ENCODE assay signal across 9 mouse cellular contexts in genomic region chr11:66122017-66122416, GRCm38 (mm10). TPM values are rescaled to one million over a fixed set of nuclear protein-coding genes. Genes with fewer than 3 reads are reported as not detected.
DNase-seq lines count a peak whose midpoint lies in the region; ATAC-seq and TF ChIP-seq lines count a peak whose summit lies in the region.
"Had no signal": no experiment of that assay in that cellular context is flagged by ENCODE, and none has a peak within 500 bp of the region (broad histone marks: within the 10 kb centered on the region; RNA-seq: fewer than 3 reads in every experiment).

No protein-coding gene starts in this region.

- no peak overlapping the region for H3K4me3 ChIP-seq in heart, embryonic 10.5 days
- H3K4me3 ChIP-seq in E14TG2a.4 (replicated peaks; ENCODE audit: low read length) = no peak overlapping the region
- H3K4me3 ChIP-seq in forebrain, embryonic 15.5 days = no peak overlapping the region
- H3K4me3 ChIP-seq in layer of hippocampus, adult 2 months = no peak overlapping the region
- H3K4me3 ChIP-seq: limb, embryonic 13.5 days had no signal

- no peak overlapping the region for H3K27ac ChIP-seq in heart, embryonic 10.5 days
- no peak overlapping the region for H3K27ac ChIP-seq in forebrain, embryonic 15.5 days (replicated peaks)
- H3K27ac ChIP-seq in layer of hippocampus, adult 2 months = peak overlapping the region; percentile 39; the same call in 1 of the 2 replicates
- H3K27ac ChIP-seq: limb, embryonic 13.5 days had no signal

- ATAC-seq in forebrain, embryonic 15.5 days (replicated peaks) = peak; percentile 60; the same call in 1 of the 2 replicates

- peak; percentile 68 for TF ChIP-seq CTCF in E14TG2a.4 (conservative IDR thresholded peaks at IDR 0.05; ENCODE audit: low read length)
- TF ChIP-seq CTCF in layer of hippocampus, adult 2 months (conservative IDR thresholded peaks at IDR 0.05) = peak; percentile 96

- H3K36me3 ChIP-seq in heart, embryonic 10.5 days = no peaks in the 10 kb centered on the region
- no peaks in the 10 kb centered on the region for H3K36me3 ChIP-seq in E14TG2a.4 (ENCODE audit: insufficient read depth, low read length)
- H3K36me3 ChIP-seq in forebrain, embryonic 15.5 days = no peaks in the 10 kb centered on the region
- H3K36me3 ChIP-seq: limb, embryonic 13.5 days had no signal

- WGBS in heart, embryonic 10.5 days = 33% methylated on average over 3 of the region's 3 CpGs
- 13% methylated on average over 3 of the region's 3 CpGs for WGBS in forebrain, embryonic 15.5 days

- no peak overlapping the region for H3K9ac ChIP-seq in forebrain, embryonic 15.5 days (replicated peaks)
- H3K9ac ChIP-seq: limb, embryonic 13.5 days had no signal

- H3K4me1 ChIP-seq in heart, embryonic 10.5 days = no peaks in the 10 kb centered on the region
- H3K4me1 ChIP-seq in E14TG2a.4 (replicated peaks; ENCODE audit: low read depth, low read length) = no peaks in the 10 kb centered on the region
- H3K4me1 ChIP-seq in forebrain, embryonic 15.5 days = no peaks in the 10 kb centered on the region

- no peaks in the 10 kb centered on the region for H3K27me3 ChIP-seq in heart, embryonic 10.5 days (ENCODE audit: insufficient read depth, poor library complexity, severe bottlenecking)
- H3K27me3 ChIP-seq in E14TG2a.4 (ENCODE audit: insufficient read depth, low read length) = 0 out of 2 replicates have a peak, but pooled peaks cover 2% of the 10 kb centered on the region
- no peaks in the 10 kb centered on the region for H3K27me3 ChIP-seq in forebrain, embryonic 15.5 days
- H3K27me3 ChIP-seq: limb, embryonic 13.5 days had no signal

- no peak overlapping the region for H3K4me2 ChIP-seq in forebrain, embryonic 15.5 days (replicated peaks)
- H3K4me2 ChIP-seq: limb, embryonic 13.5 days had no signal

- H3K9me3 ChIP-seq in heart, embryonic 10.5 days = no peaks in the 10 kb centered on the region
- H3K9me3 ChIP-seq in E14TG2a.4 (ENCODE audit: low read length) = no peaks in the 10 kb centered on the region
- no peaks in the 10 kb centered on the region for H3K9me3 ChIP-seq in forebrain, embryonic 15.5 days
- H3K9me3 ChIP-seq: limb, embryonic 13.5 days had no signal

- peak; percentile 14 for DNase-seq in heart, adult 8-10 months (ENCODE audit: low spot score)
- DNase-seq in heart, embryonic 10.5 days (ENCODE audit: low spot score) = no peak
- DNase-seq in brain, adult 2 months (ENCODE audit: low read depth, low spot score) = peak; percentile 72
- peak; percentile 73 to 84 for DNase-seq in layer of hippocampus, adult 2 months (ENCODE audit: low spot score in 2 of 2)
- DNase-seq in lung, postnatal 36 days = peak; percentile 44
- peak; percentile 43 for DNase-seq in thymus, postnatal 4 days

RNA-seq across cellular contexts. Expression of gene Dnah9, which starts 46.3 kb away (rescaled TPM):
- total RNA-seq in heart, adult 8-10 months (2022) = under 1 TPM in 1 of 4 experiments, not detected in 3; 0.09 TPM
- polyA plus RNA-seq in heart, embryonic 10.5 days (2016; fragmentation: Nextera tagmentation; extraction: Ambion mirVana) = not detected in 2 replicates
- polyA plus RNA-seq in forebrain, embryonic 15.5 days (2015; fragmentation: Nextera tagmentation; extraction: Ambion mirVana) = 1.2 and 1.4 TPM in 2 replicates
- 10 to 100 TPM; 18.7 to 19.9 TPM for total RNA-seq in layer of hippocampus, adult 2 months (2021)

Comparison
In these comparisons a context has a peak if more than half of its experiments do, and no peak if none do; other contexts are left out.
1. RNA of gene Dnah9, which starts 46.3 kb away (total RNA-seq): 18.7 to 19.9 TPM in layer of hippocampus, adult 2 months; 0.09 TPM in heart, adult 8-10 months; every median in the first group is over 10 times any median in the second.